Mouse (Mus musculus) adrenal gland, postnatal 10 days (tissue): ENCODE measurements around the gene Iqcd. TPM values are rescaled to one million over a fixed set of nuclear protein-coding genes. Genes with fewer than 3 reads are reported as not detected.
A peak's percentile ranks its signal among the peaks of the same experiment; 100 is the strongest.

Experiments used
- DNase-seq: peaks from one replicate; pipeline ENCODE4 v3.0.0; 2021; ENCODE audit warnings: mixed read lengths
- total RNA-seq, 2 experiments: library from RNA; stranded (reverse); gene quantifications; 2 replicates each; pipeline ENCODE4 v1.2.3; 2021

The Iqcd gene
- total RNA-seq, 2 experiments from 2014 or later: 0.42 to 0.51 TPM

DNA sequence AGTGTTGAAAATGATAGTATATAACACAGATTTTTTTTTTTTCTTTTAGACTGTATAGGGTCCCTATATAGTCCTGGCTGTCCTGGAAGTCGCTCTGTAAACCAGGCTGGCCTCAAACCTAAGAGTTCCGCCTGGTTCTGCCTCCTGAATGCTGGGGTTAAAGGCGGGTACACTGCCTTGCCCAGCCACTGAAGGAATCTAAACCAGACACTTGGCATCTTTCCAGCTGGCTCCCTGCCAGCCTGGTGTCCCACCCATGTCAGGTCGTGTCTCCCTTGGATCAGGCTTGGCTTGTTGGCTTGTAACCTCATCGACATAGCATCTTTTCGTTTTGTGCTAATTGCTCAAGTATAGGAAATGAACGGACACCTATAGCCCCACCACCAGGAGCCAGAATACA lies 39.8 kb downstream of the Iqcd start:
- peak; percentile 41 for DNase-seq

DNA sequence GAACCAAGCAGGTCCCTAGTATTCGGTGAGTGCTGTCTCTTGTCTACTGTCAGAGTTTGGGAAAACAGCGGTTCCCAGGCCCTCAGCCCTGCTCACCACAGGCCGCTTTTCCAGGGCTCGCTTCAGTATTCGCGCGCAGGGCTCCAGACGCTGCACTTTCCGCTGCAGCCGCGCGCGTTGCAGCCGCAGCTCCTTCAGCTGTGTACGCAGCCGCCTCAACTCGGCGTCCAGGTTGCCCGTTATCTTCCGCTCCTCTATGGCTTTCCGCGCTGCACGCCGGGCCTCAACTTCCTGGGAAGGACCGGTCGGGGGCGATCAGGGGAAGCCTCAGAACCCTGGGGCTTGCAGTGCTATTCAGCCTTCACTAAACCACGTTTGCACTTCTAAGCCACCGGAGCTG lies 42.3 kb downstream of the Iqcd start:
- DNase-seq: peak; percentile 36

DNA sequence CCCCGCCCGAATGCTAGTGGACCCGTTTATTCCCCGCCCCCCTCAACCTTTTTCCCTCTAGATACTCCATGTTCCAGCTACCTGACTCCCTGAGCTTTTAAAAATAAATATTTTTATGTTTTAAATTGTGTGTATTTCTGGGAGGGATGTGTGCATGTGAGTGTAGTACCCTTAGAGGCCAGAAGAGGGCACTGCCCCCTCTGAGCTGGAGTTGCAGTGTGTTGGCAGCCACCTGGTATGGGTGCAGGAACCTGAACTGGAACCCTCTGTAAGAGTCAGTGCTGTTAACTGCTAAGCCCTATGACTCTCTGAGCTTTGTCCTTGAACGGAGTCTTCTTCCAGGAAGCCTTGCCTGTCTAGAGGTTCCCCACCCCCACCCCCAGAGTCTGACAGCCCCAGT lies 43.1 kb downstream of the Iqcd start:
- DNase-seq: no peak

DNA sequence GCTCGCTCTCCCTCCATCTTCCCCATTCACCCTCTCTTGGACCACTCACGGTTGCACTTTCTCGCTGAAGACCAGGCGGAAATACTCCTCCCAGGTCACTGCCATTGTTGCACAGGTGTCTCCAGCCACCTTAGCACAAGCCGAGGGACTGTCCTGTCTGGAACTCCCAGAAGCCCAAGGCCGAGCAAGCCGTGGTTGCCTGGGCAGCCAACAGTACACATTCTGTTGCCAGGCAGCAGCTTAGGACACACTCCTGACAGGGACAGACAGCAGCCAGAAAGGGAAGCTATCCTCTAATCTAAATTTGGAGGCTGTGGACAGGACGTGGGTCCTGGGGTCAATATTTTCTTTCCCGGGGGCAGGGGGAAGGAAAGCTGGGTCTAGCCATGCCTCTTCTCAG lies 45.3 kb downstream of the Iqcd start, which contains the start of gene Cfap73:
Cfap73 (minus strand) TSS at position 105 of the 400 bp plus-strand sequence.
- DNase-seq: peak; percentile 67

DNA sequence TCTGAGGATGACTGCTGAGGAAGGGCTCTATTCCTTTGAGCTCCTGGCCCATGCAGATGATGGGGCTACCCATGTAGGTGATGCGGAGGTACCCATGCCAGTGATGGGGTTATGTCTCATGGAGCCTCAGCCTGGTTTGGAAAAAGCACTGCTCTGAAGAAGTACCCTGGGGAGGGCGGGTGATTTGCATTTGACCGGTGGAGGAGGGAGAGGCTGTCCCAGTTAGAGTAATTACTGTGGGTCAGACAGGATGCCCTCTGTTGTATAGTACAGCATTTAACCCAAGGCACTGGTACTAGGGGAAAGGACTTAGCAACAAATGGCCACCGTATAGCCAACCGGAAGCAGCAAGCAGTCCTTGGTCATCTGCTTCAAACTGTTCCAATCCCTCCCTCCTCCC lies 46.0 kb downstream of the Iqcd start:
- no peak for DNase-seq

DNA sequence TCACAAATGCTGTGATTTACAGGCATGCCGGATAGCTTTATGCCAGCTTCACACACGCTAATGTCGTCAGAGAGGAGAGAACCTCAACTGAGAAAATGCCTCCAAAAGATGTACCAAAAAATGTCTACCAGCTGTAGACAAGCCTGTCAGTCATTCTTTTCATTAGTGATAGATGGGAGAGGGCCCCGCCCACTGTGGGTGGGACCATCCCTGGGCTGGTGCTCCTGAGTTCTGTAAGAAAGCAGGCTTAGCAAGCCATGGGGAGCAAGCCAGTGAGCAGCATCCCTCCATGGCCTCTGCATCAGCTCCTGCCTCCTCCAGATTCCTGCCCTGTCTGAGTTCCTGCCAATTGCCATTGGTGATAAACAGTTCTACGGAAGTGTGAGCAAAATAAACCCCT lies 46.8 kb downstream of the Iqcd start:
- no peak for DNase-seq

DNA sequence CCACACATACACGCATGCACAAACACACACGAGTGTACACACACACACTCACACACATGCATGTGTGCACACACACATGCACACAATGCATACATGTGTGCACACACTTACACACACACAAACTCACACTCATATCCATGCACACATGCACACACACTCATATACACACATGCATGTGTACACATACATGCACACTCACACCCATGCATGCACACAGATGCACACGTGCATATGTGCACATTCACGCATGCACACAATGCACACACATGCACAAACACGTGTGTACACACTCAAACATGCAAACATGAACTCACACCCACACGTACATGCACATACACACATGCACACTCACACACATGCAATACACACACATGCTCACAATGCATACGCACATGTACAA lies 51.3 kb downstream of the Iqcd start:
- DNase-seq: no peak

DNA sequence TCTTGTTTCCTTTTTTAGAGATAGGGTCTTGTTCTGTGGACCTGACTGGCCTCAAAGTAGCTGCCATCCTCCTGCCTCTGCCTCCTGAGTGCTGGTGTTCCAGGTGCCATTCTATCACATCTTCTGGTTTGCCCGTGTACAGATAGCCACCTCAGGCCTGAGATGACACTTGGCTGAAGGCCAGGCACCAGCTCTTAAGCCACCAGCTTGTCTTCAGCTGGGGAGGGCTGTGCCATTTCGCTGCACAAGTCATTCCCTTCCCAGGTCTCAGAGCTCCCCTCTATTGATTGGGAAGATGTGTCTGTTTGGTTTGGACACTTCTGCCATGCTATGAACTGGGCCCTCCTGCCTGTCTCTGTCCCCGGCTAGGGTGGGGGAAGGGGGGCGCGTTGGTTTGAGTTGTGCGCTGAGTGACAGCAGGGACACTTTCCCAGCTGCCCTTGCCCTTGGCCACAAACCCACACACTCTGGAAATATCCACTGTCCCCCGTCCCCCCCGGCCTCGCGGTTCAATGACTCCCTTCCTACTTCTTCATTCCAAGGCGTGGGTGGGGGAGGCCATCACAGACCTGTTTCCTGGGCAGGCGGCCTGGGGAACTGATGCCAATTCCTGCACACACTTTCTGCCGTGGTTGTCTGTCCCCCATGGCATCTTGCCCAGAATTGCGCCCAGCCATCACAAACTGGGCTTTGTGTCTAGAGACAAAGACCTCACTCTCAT lies 54.7 kb downstream of the Iqcd start:
- peak; percentile 81 for DNase-seq

DNA sequence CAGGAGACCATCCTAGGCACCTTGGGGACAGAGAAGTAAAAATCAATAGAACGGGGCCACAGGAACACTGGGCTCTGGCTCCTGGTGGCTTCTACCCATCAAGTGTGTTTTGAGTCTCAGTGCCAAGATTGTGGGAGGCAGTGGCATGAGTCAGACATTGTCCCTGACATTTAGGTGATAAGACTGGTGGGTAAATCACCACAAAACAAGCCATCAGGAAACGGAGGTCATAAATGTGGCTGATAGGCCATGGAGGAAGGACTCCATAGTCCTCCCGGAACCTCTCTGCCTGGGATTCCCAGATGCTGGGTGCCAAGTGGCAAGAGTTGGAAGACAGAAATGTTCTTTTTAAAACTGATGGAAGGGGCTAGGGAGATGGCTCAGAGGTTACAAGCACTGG lies 55.4 kb downstream of the Iqcd start:
- peak; percentile 67 for DNase-seq

DNA sequence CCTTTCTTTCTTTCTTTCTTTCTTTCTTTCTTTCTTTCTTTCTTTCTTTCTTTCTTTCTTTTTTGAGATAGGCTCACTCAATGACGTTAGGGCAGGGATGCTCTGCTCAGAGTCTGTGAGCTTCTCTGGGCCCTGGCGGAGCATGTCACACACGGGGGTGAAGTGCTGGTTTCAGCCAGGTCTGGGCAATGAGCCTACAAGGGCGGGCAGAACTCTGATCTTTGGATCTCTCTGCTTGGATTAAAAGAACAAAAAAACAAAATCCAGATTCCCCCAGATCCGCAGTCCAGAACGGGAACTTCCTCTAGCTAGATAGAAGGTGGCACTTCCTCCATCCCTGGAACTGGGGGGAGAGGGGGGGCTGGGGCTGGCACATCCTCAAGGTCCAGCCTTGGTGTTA lies 57.0 kb downstream of the Iqcd start:
- DNase-seq: peak; percentile 68

DNA sequence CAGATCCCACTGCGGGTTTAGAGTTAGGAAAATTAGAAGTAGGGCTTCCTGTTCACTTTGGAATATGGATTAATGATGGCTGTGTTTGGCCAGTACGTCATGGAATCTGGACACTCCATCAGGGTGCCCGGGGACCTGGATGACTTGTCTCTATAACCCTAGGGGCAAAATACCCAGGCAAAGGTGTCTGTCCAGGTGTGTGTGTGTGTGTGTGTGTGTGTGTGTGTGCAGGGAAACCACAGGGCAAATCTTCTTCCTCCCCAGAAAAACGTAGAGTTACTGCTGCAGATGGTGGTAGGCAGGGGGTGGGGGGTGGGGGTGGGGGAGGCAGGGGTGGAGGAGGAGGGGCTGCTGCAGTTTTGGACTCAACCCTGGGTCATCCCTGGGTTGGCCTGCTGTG lies 58.5 kb downstream of the Iqcd start:
- no peak for DNase-seq

DNA sequence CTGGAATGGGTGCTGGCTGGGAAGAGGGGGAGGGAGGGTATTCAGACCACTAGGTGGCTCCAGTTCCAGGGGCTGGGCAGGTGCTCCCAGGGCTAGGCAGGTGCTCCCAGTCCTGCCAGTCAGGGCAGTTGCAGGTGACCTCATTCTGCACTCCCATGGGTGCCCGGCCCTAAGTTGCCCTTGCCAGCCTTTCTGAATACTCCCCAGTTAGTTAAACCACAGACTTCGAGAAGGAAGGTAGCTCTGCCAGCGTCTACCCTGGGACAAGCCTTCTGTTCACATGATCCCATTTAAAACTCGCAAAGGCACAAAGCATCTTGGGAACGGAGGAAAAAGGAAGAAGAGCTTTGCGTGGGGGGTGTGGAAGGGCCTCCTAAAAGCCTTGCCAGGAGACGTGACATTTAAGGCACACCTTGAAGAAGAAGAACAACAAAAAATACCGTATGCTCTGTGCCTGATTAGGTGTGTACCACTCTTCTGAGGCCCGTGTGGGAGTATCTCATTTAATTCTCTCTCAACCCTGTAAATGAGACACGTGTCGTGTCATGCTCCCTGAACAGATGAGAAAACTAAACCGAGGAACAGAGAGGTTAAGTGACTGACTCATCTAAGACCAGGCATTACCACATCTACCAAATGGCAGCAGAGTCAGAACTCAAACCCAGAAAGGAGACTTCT lies 59.1 kb downstream of the Iqcd start:
- no peak for DNase-seq

DNA sequence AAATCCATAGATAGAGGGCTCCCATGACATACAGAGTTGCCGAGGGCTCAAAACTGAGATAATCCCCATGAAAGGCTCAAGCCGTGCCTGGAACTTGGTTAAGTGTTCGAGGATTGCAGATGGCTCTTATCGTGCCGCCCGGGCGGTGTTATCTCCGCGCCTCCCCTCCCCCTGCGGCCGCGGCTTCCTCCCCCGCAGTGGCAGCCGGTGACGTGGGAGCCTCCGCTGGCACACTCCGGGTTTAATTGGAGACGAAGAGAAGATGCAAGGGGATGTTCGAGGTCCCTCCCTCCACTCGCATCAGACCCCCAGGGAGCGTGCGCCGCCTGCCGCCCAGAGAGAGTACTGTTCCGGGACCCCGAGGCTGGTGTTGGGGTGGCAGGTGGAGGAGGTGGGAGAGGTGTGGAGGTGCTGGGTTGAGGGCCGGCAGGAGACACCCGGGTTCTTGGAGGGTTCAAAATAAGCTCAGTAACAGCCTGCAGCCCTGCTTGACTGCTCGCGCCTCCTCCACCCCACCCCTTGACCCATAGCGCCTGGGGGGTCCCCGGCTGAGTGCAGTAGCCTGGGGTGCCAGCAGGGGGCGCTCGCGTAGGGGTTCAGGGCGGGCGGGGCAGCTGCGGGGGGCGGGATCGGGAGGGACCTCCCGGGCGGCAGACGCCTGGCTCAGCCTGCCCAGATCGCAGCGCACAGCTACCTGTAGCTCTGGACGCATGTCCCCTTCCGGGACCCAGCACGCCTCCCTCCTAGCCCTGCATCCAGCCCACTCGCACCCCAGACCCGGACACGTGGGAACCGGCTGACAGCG lies 60.0 kb downstream of the Iqcd start, which contains the start of gene Rasal1:
Rasal1 (plus strand) TSS at position 244 of the 805 bp plus-strand sequence.
- DNase-seq: peak; percentile 82

DNA sequence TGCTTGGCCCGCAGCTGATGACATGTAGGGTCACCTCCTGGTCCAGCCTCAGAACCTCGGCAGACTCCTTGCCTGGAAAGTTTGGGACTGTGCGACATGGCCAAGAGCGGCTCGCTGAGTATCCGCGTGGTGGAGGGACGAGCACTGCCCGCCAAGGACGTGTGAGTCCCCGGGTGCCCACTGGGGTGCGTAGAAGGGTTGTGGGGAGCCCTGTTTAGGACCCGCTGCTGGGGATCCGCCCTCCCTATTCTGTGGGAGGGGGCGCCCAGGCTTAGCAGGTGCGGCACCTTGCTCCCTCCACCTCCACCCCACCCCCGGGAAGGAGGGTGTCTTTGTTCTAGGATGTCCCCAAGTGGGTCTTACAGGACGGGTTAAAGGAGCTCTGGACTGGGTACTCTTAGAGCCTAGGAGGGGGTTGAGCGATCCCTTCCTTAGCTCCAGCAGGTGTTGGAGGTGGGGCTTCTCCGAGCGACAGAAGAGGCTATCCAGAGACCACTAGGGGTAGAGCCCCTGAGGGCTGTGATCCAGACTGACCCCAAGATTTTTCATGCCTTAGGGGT lies 60.6 kb downstream of the Iqcd start:
- DNase-seq: no peak

DNA sequence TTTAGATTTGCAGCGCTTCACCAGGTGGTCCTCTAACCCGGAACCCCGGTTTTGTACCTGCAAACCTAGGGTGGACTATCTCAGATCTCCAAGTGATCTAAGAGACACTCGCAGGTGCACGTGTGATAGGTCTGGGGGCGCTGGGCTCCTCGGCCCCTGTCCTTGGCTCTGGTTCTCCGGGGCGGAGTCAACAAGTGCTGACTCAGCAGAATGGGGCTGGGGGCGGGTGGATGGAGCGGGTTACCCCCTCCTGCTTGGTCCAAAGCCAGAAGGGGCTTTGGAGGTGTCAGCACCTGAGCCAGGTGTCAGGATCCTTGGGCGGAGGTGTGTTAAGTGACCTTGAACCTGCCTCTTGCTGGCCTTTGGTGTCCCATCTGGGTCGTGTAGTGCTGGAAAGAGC lies 61.1 kb downstream of the Iqcd start:
- DNase-seq: no peak

DNA sequence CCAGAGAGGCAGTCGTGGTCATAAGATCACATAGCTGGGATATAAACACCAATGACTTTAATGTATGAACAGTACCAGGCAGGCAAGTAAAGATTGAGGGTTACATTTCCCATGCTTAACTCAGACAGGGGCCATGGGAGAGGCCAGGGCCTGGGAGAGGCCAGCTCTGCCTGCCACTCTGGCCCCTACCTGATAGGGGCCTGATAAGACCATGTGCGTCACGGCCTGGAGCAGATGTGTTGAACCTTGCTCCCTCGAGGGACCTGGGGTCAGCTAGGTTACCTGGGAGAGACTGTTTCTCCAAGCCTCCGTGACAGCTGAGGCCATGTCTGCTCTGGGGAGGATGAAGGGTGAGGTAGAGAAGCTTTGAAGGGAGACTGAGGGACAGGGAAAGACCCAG lies 62.4 kb downstream of the Iqcd start:
- no peak for DNase-seq

DNA sequence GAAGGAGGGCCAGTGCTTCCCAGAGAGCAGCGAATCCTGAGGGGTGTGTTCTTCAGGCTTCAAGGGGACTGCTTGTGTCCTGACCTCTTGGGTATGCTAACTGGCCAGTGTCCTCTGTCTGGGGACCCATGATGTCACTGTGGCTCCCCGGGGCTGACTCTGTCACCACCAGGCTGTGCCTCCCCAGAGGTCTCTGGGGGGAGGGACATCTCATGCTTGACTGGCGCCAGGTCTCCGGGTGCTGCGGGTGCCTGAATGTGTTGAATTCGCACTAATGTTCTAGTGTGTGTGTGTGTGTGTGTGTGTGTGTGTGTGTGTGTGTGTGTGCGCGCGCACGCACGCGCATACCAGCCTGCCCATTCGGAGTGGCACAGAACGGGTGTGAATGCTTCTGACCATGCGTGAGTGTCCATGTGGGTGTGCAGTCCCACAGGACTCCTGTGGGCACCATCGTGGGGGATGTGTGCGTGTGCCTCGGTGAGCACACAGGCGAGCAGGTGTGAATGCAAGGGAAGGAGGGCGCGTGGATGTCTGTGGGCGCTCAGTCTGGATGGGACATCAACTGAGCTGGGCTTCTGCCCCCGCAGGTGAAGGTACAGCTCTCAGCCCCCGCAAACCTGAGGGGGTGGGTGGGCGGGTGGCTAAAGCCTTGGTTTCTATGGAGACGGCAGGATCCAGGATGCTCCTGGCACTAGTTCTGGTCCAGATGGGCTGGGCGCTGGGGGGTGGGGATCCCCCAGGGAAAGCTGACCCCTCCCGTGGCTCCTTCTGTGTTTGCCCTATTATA lies 64.3 kb downstream of the Iqcd start:
- no peak for DNase-seq

DNA sequence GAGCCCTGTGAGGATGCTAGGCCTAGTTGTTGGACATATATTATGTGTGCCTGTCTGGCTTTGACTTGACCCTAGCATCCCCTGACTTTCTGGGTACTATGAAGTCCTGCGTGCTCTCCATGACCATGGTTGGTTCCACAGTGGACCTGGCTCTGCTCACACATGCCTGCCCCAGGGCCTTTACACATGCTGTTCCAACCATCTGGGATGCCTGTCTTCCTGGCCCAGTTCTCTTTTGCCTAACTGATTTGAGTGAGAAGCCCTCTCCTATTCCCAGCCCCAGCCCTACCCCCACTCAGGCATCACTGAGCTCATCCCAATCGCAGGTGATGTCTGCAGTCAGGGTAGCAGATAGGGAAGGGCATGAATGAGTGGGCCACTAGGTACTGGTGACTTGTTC lies 65.1 kb downstream of the Iqcd start:
- DNase-seq: no peak

DNA sequence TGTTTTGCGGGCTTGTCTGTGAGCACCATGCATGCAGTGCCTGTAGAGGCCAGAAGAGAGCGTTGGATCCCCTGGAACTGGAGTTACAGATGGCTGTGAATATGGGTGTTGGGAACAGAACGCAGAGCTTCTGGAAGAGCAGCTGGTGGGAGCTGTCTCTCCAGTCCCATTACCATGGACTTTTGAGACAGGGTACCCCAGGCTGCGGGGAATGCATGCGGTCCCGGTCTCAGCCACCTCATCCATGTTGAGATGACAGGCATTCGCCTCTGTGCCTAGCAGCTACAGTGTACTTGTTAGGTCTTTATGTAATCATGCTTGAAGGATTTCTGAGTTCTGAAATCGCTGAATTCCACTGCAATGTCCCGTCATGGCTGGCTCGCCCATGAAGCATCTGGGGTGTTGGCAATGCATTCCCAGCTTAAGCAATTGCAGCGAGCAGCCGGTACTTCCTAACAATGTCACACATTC lies 67.5 kb downstream of the Iqcd start:
- no peak for DNase-seq
